Mouse (Mus musculus): ENCODE data around the gene Fgf8. TPM values are rescaled to one million over a fixed set of nuclear protein-coding genes. Genes with fewer than 3 reads are reported as not detected.

Gene Fgf8
- polyA plus RNA-seq, 1 experiment from 2014 or later = 0.23 TPM

DNA sequence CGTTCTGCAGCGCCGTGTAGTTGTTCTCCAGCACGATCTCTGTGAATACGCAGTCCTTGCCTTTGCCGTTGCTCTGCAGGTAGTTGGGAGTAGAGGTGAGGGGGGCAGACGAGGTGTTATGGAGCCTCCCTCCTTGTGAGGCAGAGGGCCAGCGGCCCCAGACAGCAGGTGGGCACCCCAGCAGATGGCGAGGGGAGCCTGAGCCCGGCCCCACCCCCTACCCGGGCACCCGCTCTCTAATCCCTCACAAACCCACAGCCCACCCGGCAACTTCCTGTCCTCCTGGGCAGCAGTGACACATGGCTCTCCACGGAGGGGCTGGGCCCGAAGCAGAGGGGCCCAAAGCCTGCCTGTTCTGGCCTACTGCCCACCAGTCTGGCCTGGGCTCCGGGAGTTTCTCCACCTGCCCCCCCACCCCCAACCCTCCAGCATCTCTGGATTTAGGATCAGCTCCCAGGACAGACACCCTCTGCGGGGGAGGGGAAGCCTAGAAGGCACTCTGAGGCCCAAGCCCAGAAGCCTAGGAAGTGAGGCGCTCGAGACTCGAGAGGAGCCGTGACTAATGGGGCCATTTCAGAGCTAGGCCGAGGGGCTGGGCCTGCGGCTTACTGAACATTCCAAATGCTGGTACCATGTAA lies 5.4 kb downstream of the Fgf8 start:
- Histone ChIP-seq H3K4me1 (ENCODE audit: control insufficient read depth, insufficient read depth, low read length) (peaks cover 19% of the 10 kb centered on the region), H3K4me2 (ENCODE audit: low read depth) (peak overlapping the region; percentile 34), H3K9me3 (ENCODE audit: control insufficient read depth, low read length) (no peaks in the 10 kb centered on the region), H3K27ac (ENCODE audit: low read depth, low read length) (no peak overlapping the region), H3K36me3 (ENCODE audit: control insufficient read depth, insufficient read depth, low read length) (no peaks in the 10 kb centered on the region), H3K4me3 (ENCODE audit: low read depth, low read length) (0 out of 2 replicates have a peak overlapping the region, but pooled peaks have one; percentile 15), H3K9ac (ENCODE audit: low read length) (no peak overlapping the region; the same call in 1 of the 2 replicates), H3K27me3 (ENCODE audit: control insufficient read depth, insufficient read depth, low read length) (peaks cover 99% of the 10 kb centered on the region)
- WGBS = 8% methylated on average over 21 of the region's 23 CpGs
- DNase-seq (ENCODE audit: low spot score) (peak; percentile 66), ATAC-seq (ENCODE audit: insufficient read depth, low FRiP score, low TSS enrichment) (peak; percentile 76)

DNA sequence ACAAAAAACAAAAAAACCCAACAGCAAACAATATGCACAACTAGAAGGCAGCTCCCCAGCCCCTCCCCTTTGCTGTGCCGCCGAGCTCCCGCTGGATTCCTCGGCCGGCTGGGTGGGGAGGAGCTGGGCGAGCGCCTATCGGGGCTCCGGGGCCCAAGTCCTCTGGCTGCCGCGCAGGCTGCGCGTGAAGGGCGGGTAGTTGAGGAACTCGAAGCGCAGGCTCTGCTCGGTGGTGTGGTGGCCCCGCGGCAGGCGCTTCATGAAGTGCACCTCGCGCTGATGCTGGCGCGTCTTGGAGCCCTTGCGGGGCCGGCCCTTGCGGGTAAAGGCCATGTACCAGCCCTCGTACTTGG lies 5.9 kb downstream of the Fgf8 start:
- H3K4me1 ChIP-seq (ENCODE audit: control insufficient read depth, insufficient read depth, low read length) = peaks cover 14% of the 10 kb centered on the region
- no peak overlapping the region for H3K27ac ChIP-seq (ENCODE audit: low read depth, low read length)
- H3K9me3 ChIP-seq (ENCODE audit: control insufficient read depth, low read length) = no peaks in the 10 kb centered on the region
- ATAC-seq (ENCODE audit: insufficient read depth, low FRiP score, low TSS enrichment) = no peak
- H3K4me3 ChIP-seq (ENCODE audit: low read depth, low read length) = 0 out of 2 replicates have a peak overlapping the region, but pooled peaks have one; percentile 15
- peak; percentile 56 for DNase-seq (ENCODE audit: low spot score)
- H3K36me3 ChIP-seq (ENCODE audit: control insufficient read depth, insufficient read depth, low read length) = no peaks in the 10 kb centered on the region
- 1% methylated on average over 28 of the region's 28 CpGs for WGBS
- H3K9ac ChIP-seq (ENCODE audit: low read length) = no peak overlapping the region; the same call in 1 of the 2 replicates
- H3K27me3 ChIP-seq (ENCODE audit: control insufficient read depth, insufficient read depth, low read length) = peaks cover 99% of the 10 kb centered on the region
- H3K4me2 ChIP-seq (ENCODE audit: low read depth) = peak overlapping the region; percentile 34

DNA sequence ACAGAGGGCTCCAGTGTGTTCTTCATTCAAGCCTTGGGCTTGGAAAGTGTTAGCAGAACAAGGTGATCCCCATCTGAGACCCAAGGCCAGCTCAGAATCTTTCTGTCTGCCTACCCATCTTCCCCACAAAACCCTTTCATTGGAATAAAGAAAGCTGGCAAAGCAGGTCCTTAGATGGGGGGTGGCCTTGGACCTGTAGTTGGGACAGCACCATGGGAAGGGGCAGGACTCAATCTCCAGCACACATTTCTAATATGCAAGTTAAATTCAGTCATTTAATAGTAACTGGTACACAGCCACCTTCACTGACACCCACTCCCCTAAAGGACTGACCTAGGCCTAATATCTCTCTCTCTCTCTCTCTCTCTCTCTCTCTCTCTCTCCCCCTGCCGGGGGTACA lies 6.5 kb downstream of the Fgf8 start:
- no peak overlapping the region for H3K27ac ChIP-seq (ENCODE audit: low read depth, low read length)
- peaks cover 99% of the 10 kb centered on the region for H3K27me3 ChIP-seq (ENCODE audit: control insufficient read depth, insufficient read depth, low read length)
- no peak for DNase-seq (ENCODE audit: low spot score)
- no peak for ATAC-seq (ENCODE audit: insufficient read depth, low FRiP score, low TSS enrichment)
- no peak overlapping the region for H3K9ac ChIP-seq (ENCODE audit: low read length)
- H3K4me3 ChIP-seq (ENCODE audit: low read depth, low read length) = no peak overlapping the region
- 50% methylated on average over 1 of the region's 1 CpGs for WGBS
- no peak overlapping the region for H3K4me2 ChIP-seq (ENCODE audit: low read depth)
- peaks cover 11% of the 10 kb centered on the region for H3K4me1 ChIP-seq (ENCODE audit: control insufficient read depth, insufficient read depth, low read length)
- H3K36me3 ChIP-seq (ENCODE audit: control insufficient read depth, insufficient read depth, low read length) = no peaks in the 10 kb centered on the region
- no peaks in the 10 kb centered on the region for H3K9me3 ChIP-seq (ENCODE audit: control insufficient read depth, low read length)

DNA sequence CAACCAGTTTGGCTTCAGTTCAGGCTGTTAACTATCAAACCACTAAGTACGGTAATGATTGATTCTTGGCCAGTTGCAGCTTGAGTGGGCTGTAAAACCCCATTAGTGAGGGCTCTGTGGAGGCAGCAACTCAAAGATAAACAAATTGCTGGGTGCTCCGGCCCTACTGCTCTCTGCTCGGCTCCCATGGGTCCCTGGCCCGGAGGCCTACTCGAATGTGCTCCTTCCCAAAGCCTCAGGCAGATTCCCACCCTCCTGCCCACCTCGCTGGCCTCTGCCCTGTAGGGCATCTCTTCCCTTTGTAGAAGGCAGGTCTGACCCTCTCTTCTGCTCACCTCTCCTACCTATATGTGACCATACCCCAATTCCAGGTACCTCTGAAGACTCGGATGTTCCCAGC lies 8.0 kb downstream of the Fgf8 start:
- Histone ChIP-seq H3K9ac (ENCODE audit: low read length) (no peak overlapping the region), H3K4me3 (ENCODE audit: low read depth, low read length) (no peak overlapping the region), H3K27ac (ENCODE audit: low read depth, low read length) (no peak overlapping the region), H3K9me3 (ENCODE audit: control insufficient read depth, low read length) (no peaks in the 10 kb centered on the region), H3K36me3 (ENCODE audit: control insufficient read depth, insufficient read depth, low read length) (no peaks in the 10 kb centered on the region), H3K27me3 (ENCODE audit: control insufficient read depth, insufficient read depth, low read length) (peaks cover 99% of the 10 kb centered on the region), H3K4me1 (ENCODE audit: control insufficient read depth, insufficient read depth, low read length) (peaks cover 11% of the 10 kb centered on the region), H3K4me2 (ENCODE audit: low read depth) (no peak overlapping the region)
- DNase-seq (ENCODE audit: low spot score) (peak; percentile 10), ATAC-seq (ENCODE audit: insufficient read depth, low FRiP score, low TSS enrichment) (no peak)
- 8% methylated on average over 7 of the region's 7 CpGs for WGBS

DNA sequence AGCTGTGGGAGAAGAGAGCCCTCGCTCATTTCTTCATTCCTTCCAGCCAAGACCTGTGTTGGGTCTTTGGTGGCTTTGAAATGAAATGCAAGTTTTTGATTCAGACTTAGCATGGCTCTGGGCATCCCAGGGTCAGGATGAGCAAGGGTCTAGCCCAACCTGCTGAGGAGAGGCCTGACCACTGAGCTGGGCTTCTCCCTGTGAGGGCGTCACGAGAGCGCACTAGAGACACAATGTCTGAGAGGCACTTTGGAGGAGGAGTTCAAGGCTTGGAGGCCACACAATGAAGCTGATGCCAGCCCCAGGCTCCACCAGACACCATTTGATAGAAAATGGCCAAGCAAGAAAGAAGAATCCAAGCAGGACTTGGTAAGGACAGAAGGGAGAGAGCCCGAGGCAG lies 8.5 kb downstream of the Fgf8 start:
- H3K4me3 ChIP-seq (ENCODE audit: low read depth, low read length) = no peak overlapping the region
- H3K4me2 ChIP-seq (ENCODE audit: low read depth) = no peak overlapping the region
- ATAC-seq (ENCODE audit: insufficient read depth, low FRiP score, low TSS enrichment) = no peak
- peaks cover 11% of the 10 kb centered on the region for H3K4me1 ChIP-seq (ENCODE audit: control insufficient read depth, insufficient read depth, low read length)
- DNase-seq (ENCODE audit: low spot score) = peak; percentile 8
- no peaks in the 10 kb centered on the region for H3K36me3 ChIP-seq (ENCODE audit: control insufficient read depth, insufficient read depth, low read length)
- peaks cover 93% of the 10 kb centered on the region for H3K27me3 ChIP-seq (ENCODE audit: control insufficient read depth, insufficient read depth, low read length)
- 49% methylated on average over 5 of the region's 5 CpGs for WGBS
- no peak overlapping the region for H3K9ac ChIP-seq (ENCODE audit: low read length)
- H3K27ac ChIP-seq (ENCODE audit: low read depth, low read length) = no peak overlapping the region
- H3K9me3 ChIP-seq (ENCODE audit: control insufficient read depth, low read length) = no peaks in the 10 kb centered on the region

DNA sequence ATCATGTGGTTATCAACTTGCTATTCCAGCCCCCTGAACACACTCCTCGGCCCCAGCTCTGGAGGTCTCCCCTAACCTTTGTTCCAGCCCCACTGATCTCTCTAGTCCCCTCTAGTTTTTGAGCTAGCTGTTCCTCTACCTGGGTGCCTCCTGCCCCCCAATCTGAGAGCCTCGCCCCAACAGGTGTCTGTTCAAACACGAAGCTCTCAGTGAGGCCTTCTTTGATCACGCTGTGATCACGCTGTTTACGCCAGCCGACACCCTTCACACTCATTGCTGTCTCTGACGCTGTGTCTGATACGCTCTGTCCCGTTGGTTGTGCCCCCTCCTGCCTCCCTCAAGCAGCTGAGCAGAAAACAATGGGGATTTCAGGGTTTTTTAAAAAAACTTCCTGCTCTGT lies 9.2 kb downstream of the Fgf8 start:
- Histone ChIP-seq H3K27ac (ENCODE audit: low read depth, low read length) (no peak overlapping the region), H3K27me3 (ENCODE audit: control insufficient read depth, insufficient read depth, low read length) (peaks cover 87% of the 10 kb centered on the region), H3K9me3 (ENCODE audit: control insufficient read depth, low read length) (no peaks in the 10 kb centered on the region), H3K4me2 (ENCODE audit: low read depth) (no peak overlapping the region), H3K9ac (ENCODE audit: low read length) (no peak overlapping the region), H3K36me3 (ENCODE audit: control insufficient read depth, insufficient read depth, low read length) (no peaks in the 10 kb centered on the region), H3K4me1 (ENCODE audit: control insufficient read depth, insufficient read depth, low read length) (peaks cover 11% of the 10 kb centered on the region), H3K4me3 (ENCODE audit: low read depth, low read length) (no peak overlapping the region)
- peak; percentile 9 for DNase-seq (ENCODE audit: low spot score)
- WGBS = 7% methylated on average over 10 of the region's 10 CpGs
- no peak for ATAC-seq (ENCODE audit: insufficient read depth, low FRiP score, low TSS enrichment)

DNA sequence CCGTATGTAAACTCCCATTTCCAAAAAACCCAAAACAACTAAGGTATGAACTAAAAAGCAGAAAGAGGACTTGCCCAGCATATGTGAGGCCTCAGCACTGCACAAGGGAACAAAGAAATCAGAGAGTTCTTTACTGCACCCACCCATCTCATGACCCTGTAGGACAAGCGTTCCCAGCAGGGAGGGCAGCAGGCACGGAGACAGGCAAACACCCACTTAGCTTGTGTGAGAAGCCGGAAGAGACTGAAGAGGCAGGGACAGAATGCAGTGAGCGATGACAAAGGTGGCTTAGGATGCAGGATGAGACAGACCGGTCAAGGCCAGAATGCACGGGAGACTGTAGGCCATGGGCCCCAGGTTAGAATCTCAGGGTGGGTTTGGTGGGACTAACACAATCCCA lies 11.1 kb downstream of the Fgf8 start:
- H3K27ac ChIP-seq (ENCODE audit: low read depth, low read length) = no peak overlapping the region
- no peak overlapping the region for H3K9ac ChIP-seq (ENCODE audit: low read length)
- H3K27me3 ChIP-seq (ENCODE audit: control insufficient read depth, insufficient read depth, low read length) = peaks cover 72% of the 10 kb centered on the region
- DNase-seq (ENCODE audit: low spot score) (no peak), ATAC-seq (ENCODE audit: insufficient read depth, low FRiP score, low TSS enrichment) (no peak)
- 81% methylated on average over 7 of the region's 7 CpGs for WGBS
- H3K4me3 ChIP-seq (ENCODE audit: low read depth, low read length) = no peak overlapping the region
- H3K4me1 ChIP-seq (ENCODE audit: control insufficient read depth, insufficient read depth, low read length) = no peaks in the 10 kb centered on the region
- H3K9me3 ChIP-seq (ENCODE audit: control insufficient read depth, low read length) = no peaks in the 10 kb centered on the region
- H3K4me2 ChIP-seq (ENCODE audit: low read depth) = no peak overlapping the region
- no peaks in the 10 kb centered on the region for H3K36me3 ChIP-seq (ENCODE audit: control insufficient read depth, insufficient read depth, low read length)

DNA sequence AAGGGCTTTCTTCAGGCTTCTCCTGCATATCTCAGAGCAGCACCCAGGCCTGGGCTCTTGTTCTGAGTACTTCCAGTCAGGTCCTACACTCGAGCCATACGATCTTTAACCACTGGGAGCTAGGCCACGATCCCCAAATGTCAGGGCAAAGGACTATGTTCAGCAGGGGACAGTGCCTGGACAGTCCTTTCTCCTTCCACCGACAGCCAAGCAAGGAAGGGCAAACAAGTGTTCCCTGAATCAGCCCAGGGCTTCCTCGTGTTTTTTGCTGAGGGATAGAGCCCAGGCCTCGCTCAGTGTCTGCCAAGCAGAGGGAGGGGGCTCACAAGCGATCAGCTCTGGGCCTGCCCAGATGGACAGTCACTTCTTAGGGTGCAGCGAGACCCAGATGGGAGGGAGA lies 12.7 kb downstream of the Fgf8 start:
- WGBS = 71% methylated on average over 8 of the region's 8 CpGs
- Histone ChIP-seq H3K4me1 (ENCODE audit: control insufficient read depth, insufficient read depth, low read length) (no peaks in the 10 kb centered on the region), H3K4me2 (ENCODE audit: low read depth) (no peak overlapping the region), H3K36me3 (ENCODE audit: control insufficient read depth, insufficient read depth, low read length) (no peaks in the 10 kb centered on the region), H3K9ac (ENCODE audit: low read length) (no peak overlapping the region), H3K4me3 (ENCODE audit: low read depth, low read length) (no peak overlapping the region), H3K27ac (ENCODE audit: low read depth, low read length) (no peak overlapping the region), H3K9me3 (ENCODE audit: control insufficient read depth, low read length) (no peaks in the 10 kb centered on the region), H3K27me3 (ENCODE audit: control insufficient read depth, insufficient read depth, low read length) (peaks cover 57% of the 10 kb centered on the region)
- DNase-seq (ENCODE audit: low spot score) (peak; percentile 5), ATAC-seq (ENCODE audit: insufficient read depth, low FRiP score, low TSS enrichment) (no peak)

DNA sequence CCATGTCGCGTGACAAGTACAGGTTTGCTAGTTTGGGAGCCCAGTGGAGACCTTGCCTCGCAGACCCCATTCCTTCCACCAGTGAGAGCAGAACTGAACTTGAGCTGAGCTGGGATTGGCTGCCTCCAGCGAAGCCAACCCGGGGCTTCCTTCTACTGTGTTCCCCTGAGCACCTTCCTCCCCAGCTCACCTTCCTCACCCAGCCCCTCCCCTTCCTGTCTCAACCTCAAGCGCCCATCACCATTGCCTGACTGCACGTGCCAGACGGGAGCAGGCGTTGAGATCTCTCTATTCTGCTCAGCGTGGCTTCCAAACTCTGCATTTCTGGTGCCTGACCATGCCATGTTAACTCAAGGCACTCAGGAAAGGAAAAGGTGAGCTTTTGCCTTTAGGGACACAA lies 15.5 kb downstream of the Fgf8 start:
- no peaks in the 10 kb centered on the region for H3K9me3 ChIP-seq (ENCODE audit: control insufficient read depth, low read length)
- H3K4me2 ChIP-seq (ENCODE audit: low read depth) = no peak overlapping the region
- peaks cover 33% of the 10 kb centered on the region for H3K27me3 ChIP-seq (ENCODE audit: control insufficient read depth, insufficient read depth, low read length)
- ATAC-seq (ENCODE audit: insufficient read depth, low FRiP score, low TSS enrichment) (no peak), DNase-seq (ENCODE audit: low spot score) (no peak)
- 80% methylated on average over 10 of the region's 10 CpGs for WGBS
- no peak overlapping the region for H3K9ac ChIP-seq (ENCODE audit: low read length)
- H3K36me3 ChIP-seq (ENCODE audit: control insufficient read depth, insufficient read depth, low read length) = no peaks in the 10 kb centered on the region
- H3K4me3 ChIP-seq (ENCODE audit: low read depth, low read length) = no peak overlapping the region
- H3K27ac ChIP-seq (ENCODE audit: low read depth, low read length) = no peak overlapping the region
- H3K4me1 ChIP-seq (ENCODE audit: control insufficient read depth, insufficient read depth, low read length) = no peaks in the 10 kb centered on the region

Measured in neural tube, embryonic 11.5 days (tissue).